Comparison of ENCODE assay signal across 10 mouse cellular contexts in genomic region chr10:127750136-127750777, GRCm38 (mm10). TPM values are rescaled to one million over a fixed set of nuclear protein-coding genes. Genes with fewer than 3 reads are reported as not detected.
A peak's percentile ranks its signal among the peaks of the same experiment; 100 is the strongest.
DNase-seq lines count a peak whose midpoint lies in the region; ATAC-seq and TF ChIP-seq lines count a peak whose summit lies in the region.
"Had no signal": no experiment of that assay in that cellular context is flagged by ENCODE, and none has a peak within 500 bp of the region (broad histone marks: within the 10 kb centered on the region; RNA-seq: fewer than 3 reads in every experiment).

No protein-coding gene starts in this region.

- DNase-seq in frontal cortex, postnatal 14 days (ENCODE audit: low spot score in 2 of 2) = no peak
- peak; percentile 27 for DNase-seq in forebrain, postnatal 0 days
- DNase-seq in liver, embryonic 11.5 days (ENCODE audit: low spot score) = no peak
- DNase-seq in gastrocnemius, postnatal 36 days = no peak
- no peak for DNase-seq in frontal cortex, postnatal 25 days (ENCODE audit: low spot score in 2 of 2)
- DNase-seq in right cerebral cortex, postnatal 14 days = no peak

- peaks cover 19% of the 10 kb centered on the region for H3K27me3 ChIP-seq in E14TG2a.4 (ENCODE audit: insufficient read depth, low read length)
- no peaks in the 10 kb centered on the region for H3K27me3 ChIP-seq in forebrain, postnatal 0 days (ENCODE audit: insufficient read depth, low read length)
- H3K27me3 ChIP-seq in liver, embryonic 11.5 days (replicated peaks; ENCODE audit: control insufficient read depth, insufficient read depth, low read length) = no peaks in the 10 kb centered on the region

- WGBS in forebrain, postnatal 0 days = 60% methylated on average over 24 of the region's 24 CpGs
- 52% methylated on average over 24 of the region's 24 CpGs for WGBS in liver, embryonic 11.5 days

- intact Hi-C loops in gastrocnemius, postnatal 36 days (cut with DNase I) = no loop called here

- peak overlapping the region; percentile 18; the same call in 1 of the 2 replicates for H3K9ac ChIP-seq in forebrain, postnatal 0 days
- no peak overlapping the region for H3K9ac ChIP-seq in liver, embryonic 11.5 days (ENCODE audit: low read depth, low read length)

- peak overlapping the region; percentile 35 for H3K4me2 ChIP-seq in forebrain, postnatal 0 days (ENCODE audit: low read depth)
- peak overlapping the region; percentile 46 for H3K4me2 ChIP-seq in liver, embryonic 11.5 days

- peak overlapping the region; percentile 72 for H3K4me3 ChIP-seq in E14TG2a.4 (replicated peaks; ENCODE audit: low read length)
- peak overlapping the region; percentile 21; the same call in 1 of the 2 replicates for H3K4me3 ChIP-seq in forebrain, postnatal 0 days (ENCODE audit: low read depth, low read length)
- H3K4me3 ChIP-seq in liver, embryonic 11.5 days (ENCODE audit: low read depth, low read length) = peak overlapping the region; percentile 23

- TF ChIP-seq CTCF in E14TG2a.4 (conservative IDR thresholded peaks at IDR 0.05; ENCODE audit: low read length) = no peak
- TF ChIP-seq CTCF in forebrain, postnatal 0 days (IDR thresholded peaks at IDR 0.05; ENCODE audit: low read depth) = no peak

- peak; percentile 47; the same call in 1 of the 2 replicates for ATAC-seq in frontal cortex, adult (ENCODE audit: low TSS enrichment)
- ATAC-seq in forebrain, postnatal 0 days = 0 out of 2 replicates have a peak, but pooled peaks have one; percentile 25
- no peak for ATAC-seq in liver, embryonic 11.5 days (replicated peaks; ENCODE audit: low FRiP score)

- H3K36me3 ChIP-seq in E14TG2a.4 (ENCODE audit: insufficient read depth, low read length) = peaks cover 19% of the 10 kb centered on the region
- H3K36me3 ChIP-seq in forebrain, postnatal 0 days (ENCODE audit: insufficient read depth) = peaks cover 17% of the 10 kb centered on the region; the same call in 1 of the 2 replicates
- H3K36me3 ChIP-seq in liver, embryonic 11.5 days (ENCODE audit: control insufficient read depth, insufficient read depth, low read length) = peaks cover 12% of the 10 kb centered on the region

- H3K4me1 ChIP-seq in E14TG2a.4 (replicated peaks; ENCODE audit: low read depth, low read length) = peaks cover 63% of the 10 kb centered on the region
- H3K4me1 ChIP-seq in forebrain, postnatal 0 days (ENCODE audit: insufficient read depth) = no peaks in the 10 kb centered on the region
- peaks cover 26% of the 10 kb centered on the region for H3K4me1 ChIP-seq in liver, embryonic 11.5 days (replicated peaks; ENCODE audit: control insufficient read depth, insufficient read depth, low read length)

- no peaks in the 10 kb centered on the region for H3K9me3 ChIP-seq in E14TG2a.4 (ENCODE audit: low read length)
- H3K9me3 ChIP-seq in forebrain, postnatal 0 days (ENCODE audit: low read length) = no peaks in the 10 kb centered on the region
- H3K9me3 ChIP-seq in liver, embryonic 11.5 days (ENCODE audit: control insufficient read depth, low read length) = no peaks in the 10 kb centered on the region

- no peak overlapping the region for H3K27ac ChIP-seq in forebrain, postnatal 0 days (ENCODE audit: low read depth, low read length)
- H3K27ac ChIP-seq in liver, embryonic 11.5 days (ENCODE audit: low read depth, low read length) = peak overlapping the region; percentile 51; the same call in 1 of the 2 replicates

RNA-seq across cellular contexts. Expression of gene Gpr182, which starts 1.3 kb away (rescaled TPM):
- total RNA-seq in forebrain, postnatal 0 days (2014; rRNA removed) = 0.62 and 1.3 TPM in 2 replicates
- polyA plus RNA-seq in forebrain, postnatal 0 days (2015; fragmentation: Nextera tagmentation; extraction: Ambion mirVana) = 1.5 and 1.7 TPM in 2 replicates
- 5.0 TPM in 2 replicates for polyA plus RNA-seq in liver, embryonic 11.5 days (2014; fragmentation: Nextera tagmentation; extraction: Ambion mirVana)
- under 1 TPM; 0.13 to 0.15 TPM for total RNA-seq in gastrocnemius, postnatal 36 days (2021)

RNA-seq across cellular contexts. Expression of gene Rdh1, which starts 9.3 kb away (rescaled TPM):
- 0.24 TPM in 1 of 2 replicates, not detected in the other for total RNA-seq in forebrain, postnatal 0 days (2014; rRNA removed)
- polyA plus RNA-seq in forebrain, postnatal 0 days (2015; fragmentation: Nextera tagmentation; extraction: Ambion mirVana) = not detected in 2 replicates
- polyA plus RNA-seq in liver, embryonic 11.5 days (2014; fragmentation: Nextera tagmentation; extraction: Ambion mirVana) = 0.17 and 0.22 TPM in 2 replicates
- total RNA-seq in gastrocnemius, postnatal 36 days (2021) = under 1 TPM; 0.05 to 0.10 TPM
- polyA plus RNA-seq: limb, embryonic 11.5 days had no signal

RNA-seq across cellular contexts. Expression of gene Rdh16f1, which starts 9.3 kb away (rescaled TPM):
- not detected in 2 replicates for total RNA-seq in forebrain, postnatal 0 days (2014; rRNA removed)
- not detected in 2 replicates for polyA plus RNA-seq in forebrain, postnatal 0 days (2015; fragmentation: Nextera tagmentation; extraction: Ambion mirVana)
- 0.19 and 0.22 TPM in 2 replicates for polyA plus RNA-seq in liver, embryonic 11.5 days (2014; fragmentation: Nextera tagmentation; extraction: Ambion mirVana)
- not detected for total RNA-seq in gastrocnemius, postnatal 36 days (2021)
- polyA plus RNA-seq: C2C12; limb, embryonic 11.5 days had no signal

RNA-seq across cellular contexts. Expression of gene Zbtb39, which starts 10.9 kb away (rescaled TPM):
- total RNA-seq in forebrain, postnatal 0 days (2014; rRNA removed) = 7.5 and 11.9 TPM in 2 replicates
- polyA plus RNA-seq in forebrain, postnatal 0 days (2015; fragmentation: Nextera tagmentation; extraction: Ambion mirVana) = 2.3 and 2.4 TPM in 2 replicates
- polyA plus RNA-seq in liver, embryonic 11.5 days (2014; fragmentation: Nextera tagmentation; extraction: Ambion mirVana) = 2.6 and 2.8 TPM in 2 replicates
- total RNA-seq in gastrocnemius, postnatal 36 days (2021) = 1 to 10 TPM; 5.1 to 5.9 TPM

RNA-seq across cellular contexts. Expression of gene Rdh9, which starts 25.9 kb away (rescaled TPM):
- total RNA-seq in forebrain, postnatal 0 days (2014; rRNA removed) = 0.57 and 0.69 TPM in 2 replicates
- polyA plus RNA-seq in forebrain, postnatal 0 days (2015; fragmentation: Nextera tagmentation; extraction: Ambion mirVana) = 0.62 and 0.68 TPM in 2 replicates
- polyA plus RNA-seq in liver, embryonic 11.5 days (2014; fragmentation: Nextera tagmentation; extraction: Ambion mirVana) = not detected in 2 replicates
- under 1 TPM; 0.47 to 0.69 TPM for total RNA-seq in gastrocnemius, postnatal 36 days (2021)
- polyA plus RNA-seq: limb, embryonic 11.5 days had no signal

Comparison
In these comparisons a context has a peak if more than half of its experiments do, and no peak if none do; other contexts are left out.
1. H3K4me3 ChIP-seq: peak in every context shown above with its lines; median percentile 72 in E14TG2a.4; 23 in liver, embryonic 11.5 days; 21 in forebrain, postnatal 0 days.